Mouse (Mus musculus): ENCODE measurements at regions not wholly inside any gene's neighbourhood (a gene's known extent, or its start where the extent isn't known, plus 50 kb on each side); places are given as distances from the start of the nearest gene placed in this dataset.

DNA sequence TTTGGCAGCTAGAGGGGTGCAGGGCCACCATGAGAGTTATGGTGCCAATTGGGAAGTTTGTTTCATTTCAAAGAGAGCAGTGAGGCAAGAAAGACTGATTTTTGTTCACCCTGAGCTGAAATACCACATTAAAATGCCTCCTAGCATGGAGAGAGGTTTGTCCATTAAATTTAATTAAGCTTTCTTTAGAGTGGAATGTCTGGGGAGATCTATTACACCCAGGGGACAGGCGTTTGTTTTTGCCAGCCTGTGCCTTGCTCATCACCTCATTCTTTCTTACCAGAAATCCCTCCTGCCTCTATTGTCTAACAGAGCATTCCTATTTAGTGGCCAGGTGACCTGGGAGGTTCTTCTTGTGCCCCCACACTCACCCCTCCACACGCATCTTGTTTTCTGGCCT lies 55.2 kb upstream of the Rcn1 start:
- Histone ChIP-seq H3K4me1 (peaks cover 7% of the 10 kb centered on the region), H3K4me2 (no peak overlapping the region), H3K9me3 (replicated peaks) (no peaks in the 10 kb centered on the region), H3K27ac (replicated peaks) (no peak overlapping the region), H3K36me3 (no peaks in the 10 kb centered on the region), H3K27me3 (replicated peaks) (peaks cover 10% of the 10 kb centered on the region), H3K9ac (replicated peaks) (no peak overlapping the region), H3K4me3 (replicated peaks) (no peak overlapping the region)
- ATAC-seq (ENCODE audit: low FRiP score) = no peak
- WGBS = 29% methylated on average over 2 of the region's 2 CpGs

GRCm38 (mm10) chr2:105454836-105455235 lies 55.7 kb upstream of the Rcn1 start:
- no peak for ATAC-seq (ENCODE audit: low FRiP score)
- Histone ChIP-seq H3K36me3 (no peaks in the 10 kb centered on the region), H3K4me3 (replicated peaks) (no peak overlapping the region), H3K4me2 (no peak overlapping the region), H3K4me1 (peaks cover 7% of the 10 kb centered on the region), H3K27ac (replicated peaks) (no peak overlapping the region), H3K27me3 (replicated peaks) (peaks cover 10% of the 10 kb centered on the region), H3K9ac (replicated peaks) (no peak overlapping the region), H3K9me3 (replicated peaks) (no peaks in the 10 kb centered on the region)

- Histone ChIP-seq H3K4me2 (no peak overlapping the region), H3K9ac (replicated peaks) (no peak overlapping the region), H3K27ac (replicated peaks) (no peak overlapping the region), H3K36me3 (no peaks in the 10 kb centered on the region), H3K27me3 (replicated peaks) (no peaks in the 10 kb centered on the region; the same call in 1 of the 2 replicates), H3K4me3 (replicated peaks) (no peak overlapping the region), H3K9me3 (replicated peaks) (no peaks in the 10 kb centered on the region), H3K4me1 (peaks cover 7% of the 10 kb centered on the region)
- ATAC-seq (ENCODE audit: low FRiP score) = no peak
- 86% methylated on average over 4 of the region's 4 CpGs for WGBS
Observed at GRCm38 (mm10) chr2:105458643-105459042, 59.5 kb upstream of the Rcn1 start.

DNA sequence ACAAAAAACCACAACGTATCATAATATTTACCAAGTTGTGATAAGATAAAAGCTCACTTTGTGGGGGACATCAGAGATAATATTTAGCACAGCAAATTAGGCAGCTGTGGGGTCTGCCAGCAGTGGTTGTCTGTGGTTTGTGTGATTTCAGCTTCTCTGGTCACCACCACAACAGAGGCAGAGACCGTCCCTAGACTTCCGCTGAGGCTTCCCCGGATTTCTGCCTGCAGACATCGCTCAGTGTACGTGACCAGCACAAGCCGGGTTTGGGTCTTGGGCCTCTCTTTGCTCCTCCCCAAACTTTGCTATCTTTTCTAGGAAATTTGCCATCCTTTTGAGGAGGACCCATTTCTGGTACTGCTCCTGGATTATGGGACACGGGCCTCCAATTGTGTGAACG lies 60.4 kb upstream of the Rcn1 start:
- H3K9me3 ChIP-seq (replicated peaks) = no peaks in the 10 kb centered on the region
- no peak overlapping the region for H3K4me3 ChIP-seq (replicated peaks)
- H3K27me3 ChIP-seq (replicated peaks) = no peaks in the 10 kb centered on the region
- no peaks in the 10 kb centered on the region for H3K36me3 ChIP-seq
- no peak overlapping the region for H3K9ac ChIP-seq (replicated peaks)
- H3K27ac ChIP-seq (replicated peaks) = no peak overlapping the region
- WGBS = 89% methylated on average over 9 of the region's 9 CpGs
- no peak overlapping the region for H3K4me2 ChIP-seq
- peaks cover 2% of the 10 kb centered on the region for H3K4me1 ChIP-seq
- no peak for ATAC-seq (ENCODE audit: low FRiP score)

- H3K9me3 ChIP-seq (replicated peaks) = no peaks in the 10 kb centered on the region
- H3K4me2 ChIP-seq = no peak overlapping the region
- H3K27ac ChIP-seq (replicated peaks) = no peak overlapping the region
- WGBS = 96% methylated on average over 6 of the region's 6 CpGs
- no peak overlapping the region for H3K4me3 ChIP-seq (replicated peaks)
- no peak for ATAC-seq (ENCODE audit: low FRiP score)
- H3K27me3 ChIP-seq (replicated peaks) = no peaks in the 10 kb centered on the region; the same call in 1 of the 2 replicates
- H3K4me1 ChIP-seq = no peaks in the 10 kb centered on the region
- no peaks in the 10 kb centered on the region for H3K36me3 ChIP-seq
- no peak overlapping the region for H3K9ac ChIP-seq (replicated peaks)
Observed at GRCm38 (mm10) chr2:105465630-105466029, 66.5 kb upstream of the Rcn1 start.

GRCm38 (mm10) chr2:105468930-105469329 lies 69.8 kb upstream of the Rcn1 start:
- Histone ChIP-seq H3K36me3 (no peaks in the 10 kb centered on the region), H3K27me3 (replicated peaks) (no peaks in the 10 kb centered on the region; the same call in 1 of the 2 replicates), H3K9ac (replicated peaks) (no peak overlapping the region), H3K4me1 (no peaks in the 10 kb centered on the region), H3K4me3 (replicated peaks) (no peak overlapping the region), H3K9me3 (replicated peaks) (no peaks in the 10 kb centered on the region), H3K4me2 (no peak overlapping the region), H3K27ac (replicated peaks) (no peak overlapping the region)
- 33% methylated on average over 5 of the region's 5 CpGs for whole genome bisulfite sequencing
- ATAC-seq (ENCODE audit: low FRiP score) = no peak

- H3K4me3 ChIP-seq (replicated peaks) = no peak overlapping the region
- no peak overlapping the region for H3K27ac ChIP-seq (replicated peaks)
- no peak overlapping the region for H3K4me2 ChIP-seq
- no peaks in the 10 kb centered on the region for H3K4me1 ChIP-seq
- 0 out of 2 replicates have a peak, but pooled peaks have one; percentile 31 for ATAC-seq (ENCODE audit: low FRiP score)
- 80% methylated on average over 7 of the region's 7 CpGs for WGBS
- H3K27me3 ChIP-seq (replicated peaks) = no peaks in the 10 kb centered on the region
- no peaks in the 10 kb centered on the region for H3K36me3 ChIP-seq
- no peak overlapping the region for H3K9ac ChIP-seq (replicated peaks)
- H3K9me3 ChIP-seq (replicated peaks) = no peaks in the 10 kb centered on the region
Observed at GRCm38 (mm10) chr2:105476028-105476677, 77.0 kb upstream of the Rcn1 start.

GRCm38 (mm10) chr2:105481990-105482592 lies 83.0 kb upstream of the Rcn1 start:
- 60% methylated on average over 11 of the region's 11 CpGs for WGBS
- H3K4me3 ChIP-seq (replicated peaks) = no peak overlapping the region
- H3K9ac ChIP-seq (replicated peaks) = no peak overlapping the region
- no peaks in the 10 kb centered on the region for H3K27me3 ChIP-seq (replicated peaks)
- H3K4me2 ChIP-seq = no peak overlapping the region
- ATAC-seq (ENCODE audit: low FRiP score) = no peak
- H3K36me3 ChIP-seq = no peaks in the 10 kb centered on the region
- no peak overlapping the region for H3K27ac ChIP-seq (replicated peaks)
- H3K9me3 ChIP-seq (replicated peaks) = no peaks in the 10 kb centered on the region
- no peaks in the 10 kb centered on the region for H3K4me1 ChIP-seq

DNA sequence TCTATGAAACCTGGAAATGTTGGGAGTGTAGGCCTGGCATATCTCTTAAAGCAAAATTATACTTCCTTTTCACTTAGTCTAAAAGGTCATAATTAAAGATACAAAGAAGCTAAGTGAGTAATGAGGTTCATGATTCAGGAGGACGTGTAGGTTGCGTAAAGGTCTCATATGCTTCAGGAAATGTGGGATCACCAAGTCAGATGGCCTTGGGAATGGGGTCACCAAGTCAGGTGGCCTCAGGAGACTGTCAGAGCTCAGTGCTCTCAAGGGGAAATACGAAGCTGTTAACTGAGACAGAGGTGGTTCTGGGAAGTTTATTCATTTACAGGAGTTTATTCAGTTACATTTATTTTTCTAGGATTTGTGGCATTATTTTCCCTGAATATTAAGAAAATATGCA lies 85.4 kb upstream of the Rcn1 start:
- H3K4me1 ChIP-seq = no peaks in the 10 kb centered on the region
- no peaks in the 10 kb centered on the region for H3K9me3 ChIP-seq (replicated peaks)
- H3K36me3 ChIP-seq = no peaks in the 10 kb centered on the region
- no peak overlapping the region for H3K4me2 ChIP-seq
- H3K4me3 ChIP-seq (replicated peaks) = no peak overlapping the region
- H3K9ac ChIP-seq (replicated peaks) = no peak overlapping the region
- 79% methylated on average over 3 of the region's 3 CpGs for whole genome bisulfite sequencing
- no peaks in the 10 kb centered on the region for H3K27me3 ChIP-seq (replicated peaks)
- no peak overlapping the region for H3K27ac ChIP-seq (replicated peaks)
- no peak for ATAC-seq (ENCODE audit: low FRiP score)

DNA sequence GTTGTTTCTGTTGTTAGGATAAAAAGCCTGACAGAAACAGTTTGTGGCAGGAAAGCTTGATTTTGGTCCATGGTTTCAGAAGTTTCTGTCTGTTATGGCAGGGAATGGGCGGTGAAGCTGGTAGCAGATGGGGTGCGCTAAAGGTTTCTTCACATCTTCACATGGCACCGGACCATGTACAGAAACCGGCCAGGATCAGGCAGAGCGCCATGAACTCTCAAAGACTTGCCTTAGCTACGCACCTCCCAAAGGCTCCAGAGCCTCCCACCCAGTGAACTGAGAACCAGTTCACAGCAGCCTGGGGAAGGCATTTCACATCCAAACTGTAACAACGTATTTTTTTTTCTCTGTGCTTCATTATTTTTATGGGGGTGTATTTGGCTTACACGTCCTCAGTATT lies 86.2 kb upstream of the Rcn1 start:
- Histone ChIP-seq H3K4me2 (no peak overlapping the region), H3K27me3 (replicated peaks) (no peaks in the 10 kb centered on the region), H3K4me3 (replicated peaks) (no peak overlapping the region), H3K27ac (replicated peaks) (no peak overlapping the region), H3K9ac (replicated peaks) (no peak overlapping the region), H3K9me3 (replicated peaks) (no peaks in the 10 kb centered on the region), H3K4me1 (no peaks in the 10 kb centered on the region), H3K36me3 (no peaks in the 10 kb centered on the region)
- ATAC-seq (ENCODE audit: low FRiP score) = no peak
- 86% methylated on average over 8 of the region's 8 CpGs for WGBS

DNA sequence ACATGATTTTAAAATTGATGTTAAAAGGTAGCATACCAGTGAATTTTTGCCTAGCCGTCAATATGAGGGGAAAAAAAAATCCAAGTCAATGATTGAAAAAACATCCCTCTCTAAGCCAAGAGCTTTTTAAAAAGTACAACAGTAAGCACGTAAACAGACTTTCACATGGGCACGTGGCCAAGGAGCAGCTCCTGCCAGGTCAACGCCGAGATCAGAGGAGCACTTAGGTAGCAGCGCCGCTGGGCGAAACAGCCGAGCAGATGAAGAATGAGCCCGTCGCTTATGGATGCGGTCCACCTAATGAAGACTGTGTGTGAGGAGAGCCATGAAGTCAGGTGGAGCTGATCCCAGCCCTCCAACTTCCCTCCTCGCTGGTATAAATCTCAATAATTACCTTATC lies 96.7 kb upstream of the Rcn1 start:
- H3K27me3 ChIP-seq (replicated peaks) = no peaks in the 10 kb centered on the region
- no peaks in the 10 kb centered on the region for H3K36me3 ChIP-seq
- ATAC-seq (ENCODE audit: low FRiP score) = no peak
- no peak overlapping the region for H3K4me3 ChIP-seq (replicated peaks)
- no peak overlapping the region for H3K4me2 ChIP-seq
- 71% methylated on average over 13 of the region's 13 CpGs for WGBS
- H3K27ac ChIP-seq (replicated peaks) = no peak overlapping the region
- H3K9me3 ChIP-seq (replicated peaks) = no peaks in the 10 kb centered on the region
- no peaks in the 10 kb centered on the region for H3K4me1 ChIP-seq
- H3K9ac ChIP-seq (replicated peaks) = no peak overlapping the region

GRCm38 (mm10) chr2:105504197-105504596 lies 105.1 kb upstream of the Rcn1 start:
- 67% methylated on average over 2 of the region's 2 CpGs for WGBS
- no peak for ATAC-seq (ENCODE audit: low FRiP score)

More at GRCm38 (mm10) chr2:105504197-105504596, 105.1 kb upstream of the Rcn1 start:
- Histone ChIP-seq H3K9ac (replicated peaks) (no peak overlapping the region), H3K4me2 (no peak overlapping the region), H3K27me3 (replicated peaks) (no peaks in the 10 kb centered on the region), H3K4me1 (no peaks in the 10 kb centered on the region), H3K9me3 (replicated peaks) (no peaks in the 10 kb centered on the region), H3K27ac (replicated peaks) (no peak overlapping the region), H3K4me3 (replicated peaks) (no peak overlapping the region), H3K36me3 (no peaks in the 10 kb centered on the region)
